Mouse (Mus musculus) embryonic facial prominence, embryonic 14.5 days (tissue): ENCODE results near the gene Rpl36. TPM values are rescaled to one million over a fixed set of nuclear protein-coding genes. Genes with fewer than 3 reads are reported as not detected.
A peak's percentile ranks its signal among the peaks of the same experiment; 100 is the strongest.
"Not testable (repeated sequence)": the region's sequence is repeated elsewhere in the genome, so short reads cannot be mapped to it uniquely, and the experiment has no call there.

Source experiments
- ATAC-seq: fragments of 200-750 bp; cut with Nextera tagmentation; 2 replicates; pipeline ENCODE4 v1.8.0; 2017; ENCODE audit warnings: low read depth, moderate number of reproducible peaks, moderate TSS enrichment
- DNase-seq: peaks from one replicate; pipeline ENCODE4 v3.0.0-alpha.2; 2015; ENCODE audit warnings: low spot score
- H3K27ac ChIP-seq: fragments of 300-500 bp; sonication (generic); replicated peaks from 2 replicates; pipeline ENCODE4 v1.5.1; 2014; ENCODE audit warnings: low read depth, mild to moderate bottlenecking, low read length, moderate library complexity
- H3K27me3 ChIP-seq: fragments of 300-500 bp; sonication (generic); replicated peaks from 2 replicates; pipeline ENCODE4 v1.6.1; 2014; ENCODE audit warnings: low read length; ENCODE audit not compliant: control insufficient read depth, insufficient read depth
- H3K36me3 ChIP-seq: fragments of 300-500 bp; sonication (generic); 2 replicates; pipeline ENCODE4 v1.6.1; 2014; ENCODE audit warnings: low read length, mixed read lengths; ENCODE audit not compliant: control insufficient read depth, insufficient read depth
- H3K4me1 ChIP-seq: fragments of 300-500 bp; sonication (generic); 2 replicates; pipeline ENCODE4 v1.6.1; 2014; ENCODE audit warnings: antibody characterized with exemption, low read length; ENCODE audit not compliant: control insufficient read depth, insufficient read depth
- H3K4me2 ChIP-seq: fragments of 300-500 bp; sonication (generic); 2 replicates; pipeline ENCODE4 v1.6.1; 2014; ENCODE audit warnings: low read depth, mild to moderate bottlenecking, low read length, moderate library complexity, mixed read lengths
- H3K4me3 ChIP-seq: fragments of 300-500 bp; sonication (generic); 2 replicates; pipeline ENCODE4 v1.5.1; 2014; ENCODE audit warnings: low read depth, mild to moderate bottlenecking, low read length
- H3K9ac ChIP-seq: fragments of 300-500 bp; sonication (generic); 2 replicates; pipeline ENCODE4 v1.6.1; 2014; ENCODE audit warnings: low read depth, mild to moderate bottlenecking, low read length, moderate library complexity, mixed read lengths
- H3K9me3 ChIP-seq: fragments of 300-500 bp; sonication (generic); 2 replicates; pipeline ENCODE4 v1.6.1; 2016; ENCODE audit warnings: low read length; ENCODE audit not compliant: control insufficient read depth
- WGBS: fragments of 180-500 bp; shearing (Covaris S2); extraction: QIAGEN DNeasy Blood & Tissue Kit; methylation state at CpG from one replicate; pipeline ENCODE4 v1.1.7; 2014; 5-methylcytosine and 5-hydroxymethylcytosine counted together
- polyA plus RNA-seq: library from polyadenylated mRNA; unstranded; fragments of >200 nt; fragmentation: Nextera tagmentation; extraction: Ambion mirVana; gene quantifications from 2 replicates; pipeline ENCODE4 v1.2.1, GENCODE M21; 2014

The Rpl36 gene
- polyA plus RNA-seq, 1 experiment from 2014 or later: 2,222 TPM

- H3K9ac ChIP-seq: no peak overlapping the region
- H3K27me3 ChIP-seq: no peaks in the 10 kb centered on the region
- peaks cover 78% of the 10 kb centered on the region for H3K36me3 ChIP-seq
- H3K4me3 ChIP-seq: no peak overlapping the region
- no peaks in the 10 kb centered on the region for H3K9me3 ChIP-seq
- peaks cover 9% of the 10 kb centered on the region; the same call in 1 of the 2 replicates for H3K4me1 ChIP-seq
- no peak overlapping the region for H3K4me2 ChIP-seq
- H3K27ac ChIP-seq: no peak overlapping the region
- 93% methylated on average over 3 of the region's 3 CpGs for WGBS
- ATAC-seq (no peak), DNase-seq (no peak)
Measured at GRCm38 (mm10) chr17:56604422-56604821, 8.8 kb upstream of the Rpl36 start.

- DNase-seq: no peak
- Histone ChIP-seq H3K27me3 (no peaks in the 10 kb centered on the region), H3K4me1 (peaks cover 13% of the 10 kb centered on the region; the same call in 1 of the 2 replicates), H3K36me3 (peaks cover 68% of the 10 kb centered on the region), H3K27ac (no peak overlapping the region), H3K9ac (no peak overlapping the region), H3K9me3 (no peaks in the 10 kb centered on the region), H3K4me2 (no peak overlapping the region), H3K4me3 (no peak overlapping the region)
- WGBS: 89% methylated on average over 9 of the region's 9 CpGs
- no peak for ATAC-seq
Measured at GRCm38 (mm10) chr17:56605431-56605830, 7.8 kb upstream of the Rpl36 start.

GRCm38 (mm10) chr17:56607521-56608062 is 5.6 kb upstream of the Rpl36 start:
- H3K9ac ChIP-seq: no peak overlapping the region
- H3K4me3 ChIP-seq: no peak overlapping the region
- DNase-seq (no peak), ATAC-seq (no peak)
- H3K9me3 ChIP-seq: no peaks in the 10 kb centered on the region
- no peak overlapping the region for H3K4me2 ChIP-seq
- 73% methylated on average over 3 of the region's 3 CpGs for WGBS
- H3K4me1 ChIP-seq: peaks cover 14% of the 10 kb centered on the region; the same call in 1 of the 2 replicates
- H3K27me3 ChIP-seq: no peaks in the 10 kb centered on the region
- no peak overlapping the region for H3K27ac ChIP-seq
- H3K36me3 ChIP-seq: peaks cover 47% of the 10 kb centered on the region

- H3K4me1 ChIP-seq: peaks cover 14% of the 10 kb centered on the region; the same call in 1 of the 2 replicates
- 63% methylated on average over 5 of the region's 5 CpGs for WGBS
- DNase-seq (no peak), ATAC-seq (no peak)
- peaks cover 36% of the 10 kb centered on the region for H3K36me3 ChIP-seq
- no peaks in the 10 kb centered on the region for H3K9me3 ChIP-seq
- H3K4me3 ChIP-seq: peak overlapping the region; percentile 73
- peak overlapping the region; percentile 86 for H3K4me2 ChIP-seq
- H3K9ac ChIP-seq: peak overlapping the region; percentile 84
- no peaks in the 10 kb centered on the region for H3K27me3 ChIP-seq
- no peak overlapping the region for H3K27ac ChIP-seq
Measured at GRCm38 (mm10) chr17:56608699-56609098, 4.5 kb upstream of the Rpl36 start.

GRCm38 (mm10) chr17:56609452-56610171 is 3.6 kb upstream of the Rpl36 start, which contains the start of gene 2410015M20Rik:
Gene 2410015M20Rik (minus strand): TSS chr17:56609771.
- Histone ChIP-seq H3K27ac (peak within 1 kb of the TSS; percentile 70), H3K9ac (peak within 1 kb of the TSS; percentile 84), H3K4me3 (peak within 1 kb of the TSS; percentile 73), H3K4me1 (peaks cover 18% of the 10 kb centered on the region; the same call in 1 of the 2 replicates), H3K4me2 (peak within 1 kb of the TSS; percentile 86), H3K27me3 (no peaks in the 10 kb centered on the region), H3K9me3 (no peaks in the 10 kb centered on the region), H3K36me3 (peaks cover 32% of the 10 kb centered on the region)
- DNase-seq: peak; percentile 99
- ATAC-seq: peak; percentile 90
- WGBS: under 1% methylated on average over 44 of the region's 44 CpGs

GRCm38 (mm10) chr17:56611323-56611722 is 1.9 kb upstream of the Rpl36 start:
- ATAC-seq (no peak), DNase-seq (no peak)
- no peaks in the 10 kb centered on the region for H3K27me3 ChIP-seq
- H3K4me3 ChIP-seq: no peak overlapping the region
- no peaks in the 10 kb centered on the region for H3K9me3 ChIP-seq
- no peak overlapping the region for H3K4me2 ChIP-seq
- WGBS: 70% methylated on average over 2 of the region's 2 CpGs
- H3K9ac ChIP-seq: no peak overlapping the region
- peaks cover 18% of the 10 kb centered on the region; the same call in 1 of the 2 replicates for H3K4me1 ChIP-seq
- H3K27ac ChIP-seq: no peak overlapping the region
- H3K36me3 ChIP-seq: peaks cover 32% of the 10 kb centered on the region

- WGBS: 16% methylated on average over 14 of the region's 14 CpGs
- Histone ChIP-seq H3K9ac (no peak overlapping the region), H3K4me3 (no peak overlapping the region), H3K9me3 (no peaks in the 10 kb centered on the region), H3K4me2 (no peak overlapping the region), H3K36me3 (peaks cover 32% of the 10 kb centered on the region), H3K27ac (no peak overlapping the region), H3K27me3 (no peaks in the 10 kb centered on the region), H3K4me1 (peaks cover 18% of the 10 kb centered on the region; the same call in 1 of the 2 replicates)
- ATAC-seq: no peak
- no peak for DNase-seq
Measured at GRCm38 (mm10) chr17:56611861-56612564, 1.2 kb upstream of the Rpl36 start.

GRCm38 (mm10) chr17:56612565-56612939 is 664 bp upstream of the Rpl36 start:
- H3K9me3 ChIP-seq, H3K4me2 ChIP-seq, DNase-seq, ATAC-seq, H3K9ac ChIP-seq, H3K4me3 ChIP-seq, H3K27ac ChIP-seq, H3K27me3 ChIP-seq: not testable (repeated sequence)
- H3K36me3 ChIP-seq: peaks cover 35% of the 10 kb centered on the region
- WGBS: 79% methylated on average over 10 of the region's 10 CpGs
- peaks cover 18% of the 10 kb centered on the region; the same call in 1 of the 2 replicates for H3K4me1 ChIP-seq
